Mouse (Mus musculus) urinary bladder, postnatal 10 days (tissue): ENCODE measurements around the gene Gatad1.
A peak's percentile ranks its signal among the peaks of the same experiment; 100 is the strongest.
"Not testable (repeated sequence)": the region's sequence is repeated elsewhere in the genome, so short reads cannot be mapped to it uniquely, and the experiment has no call there.

Source experiments
- DNase-seq: peaks from one replicate; pipeline ENCODE4 v3.0.0; 2022; ENCODE audit warnings: low spot score

Gene Gatad1

GRCm38 (mm10) chr5:3657085-3657484, at the start of gene Gatad1:
Gene Gatad1 (minus strand): TSS chr5:3657185.
- DNase-seq: no peak

GRCm38 (mm10) chr5:3702180-3702579, 45.2 kb upstream of the Gatad1 start:
- no peak for DNase-seq

DNA sequence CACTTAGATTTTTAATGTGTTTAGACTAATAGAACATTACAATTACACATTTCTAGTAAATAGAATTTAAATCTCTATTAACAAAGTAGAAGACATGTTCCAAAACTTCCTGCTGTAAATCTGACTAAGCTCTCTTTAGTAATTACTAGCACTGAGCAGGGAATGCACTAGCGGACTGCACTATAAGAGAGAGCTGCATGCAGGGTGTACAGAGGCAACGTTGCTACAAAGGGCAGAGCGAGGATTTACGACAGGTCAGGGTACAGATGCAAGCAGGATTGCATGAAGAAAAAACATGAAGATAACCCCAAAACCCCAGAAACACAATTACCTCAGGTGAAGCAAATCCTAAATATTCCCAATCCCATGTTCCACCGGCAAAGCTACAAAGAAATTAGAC, 43.0 kb upstream of the Gatad1 start:
- DNase-seq: no peak

DNA sequence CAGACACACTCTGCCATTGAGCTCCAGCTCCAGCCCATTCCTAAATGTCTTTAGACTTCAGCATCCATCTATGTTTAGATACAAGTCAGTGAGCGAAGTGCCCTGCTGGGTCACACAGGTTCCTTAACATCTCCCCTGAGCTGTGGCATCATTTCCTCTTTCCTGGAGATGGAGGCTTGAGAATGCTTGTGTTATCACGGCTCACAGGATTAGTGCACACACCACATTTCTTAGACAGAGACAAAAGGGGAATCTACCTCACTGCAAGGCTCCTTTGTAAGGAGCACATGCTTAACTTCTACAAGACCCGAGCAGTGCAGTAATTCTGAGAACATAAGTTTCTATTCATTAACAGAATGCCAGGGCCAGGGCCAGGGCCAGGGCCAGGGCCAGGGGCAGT, 39.0 kb upstream of the Gatad1 start:
- no peak for DNase-seq

DNA sequence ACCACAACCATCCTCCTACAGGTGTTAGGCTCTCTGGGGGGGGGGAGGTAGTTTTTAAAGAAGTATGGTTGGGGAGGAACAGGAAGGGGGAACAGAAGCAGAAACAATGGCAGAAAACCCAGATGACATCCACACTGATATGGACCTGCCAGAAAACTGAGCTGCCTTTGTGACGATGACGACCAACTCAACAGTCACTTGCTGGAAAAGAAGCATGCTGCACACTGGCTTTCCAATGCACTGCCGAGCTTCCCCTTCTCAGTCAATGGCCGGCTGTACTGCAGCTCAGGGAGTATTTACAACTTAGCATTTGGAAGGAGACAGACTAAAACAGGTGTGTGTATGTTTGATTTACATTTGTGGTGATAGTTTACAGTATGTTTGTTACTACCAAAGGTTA, 38.2 kb upstream of the Gatad1 start:
- DNase-seq: no peak

DNA sequence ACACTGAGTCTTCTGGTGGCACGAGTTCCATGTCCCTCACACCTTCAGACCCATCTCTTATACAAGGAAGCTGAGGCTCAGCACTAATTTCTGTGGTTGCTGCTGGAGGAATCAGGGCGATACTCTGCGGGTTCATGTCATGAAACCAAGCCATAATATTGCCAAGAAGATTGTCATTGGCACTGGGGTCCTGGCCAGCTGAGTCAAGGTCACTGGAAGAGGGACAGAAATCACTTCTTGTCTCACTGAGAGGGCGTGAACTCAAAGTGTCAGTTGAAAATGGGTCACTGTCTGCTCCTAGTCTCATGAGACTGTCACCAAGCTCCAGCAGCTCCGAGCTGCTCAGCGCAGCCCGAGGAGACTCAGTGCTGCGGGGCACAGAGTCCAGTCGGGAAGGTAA, 36.0 kb upstream of the Gatad1 start:
- DNase-seq: no peak

GRCm38 (mm10) chr5:3691283-3691682, 34.3 kb upstream of the Gatad1 start:
- DNase-seq: no peak

- no peak for DNase-seq
These were observed 31.3 kb upstream of the Gatad1 start for GRCm38 (mm10) chr5:3688298-3688697.

GRCm38 (mm10) chr5:3669938-3670554, 13.1 kb upstream of the Gatad1 start:
- no peak for DNase-seq

- DNase-seq: no peak
These were observed 9.6 kb upstream of the Gatad1 start for GRCm38 (mm10) chr5:3666585-3666984.

GRCm38 (mm10) chr5:3665225-3665624, 8.2 kb upstream of the Gatad1 start:
- DNase-seq: no peak

DNA sequence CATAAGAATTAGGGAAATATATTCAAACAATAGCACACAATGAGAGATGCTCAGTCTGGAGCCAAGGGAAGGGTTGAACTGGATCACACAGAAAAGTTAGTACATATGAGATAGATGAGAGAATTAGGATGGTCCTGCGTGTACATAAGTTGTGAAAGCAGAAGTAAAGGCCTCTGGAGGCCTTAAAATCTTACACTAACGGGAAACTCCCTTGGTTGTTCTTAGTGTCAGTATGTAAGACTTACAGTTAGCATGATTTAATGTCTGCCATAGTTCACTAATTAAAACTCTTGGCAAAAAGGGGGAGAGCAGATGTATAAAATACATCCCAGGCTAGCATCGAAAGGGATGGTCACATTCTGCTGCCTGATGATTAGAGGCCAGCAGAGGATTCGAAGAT, 3.2 kb downstream of the Gatad1 start:
- DNase-seq: no peak

- DNase-seq: not testable (repeated sequence)
These were observed 3.9 kb downstream of the Gatad1 start for GRCm38 (mm10) chr5:3652903-3653575.

- no peak for DNase-seq
These were observed 5.4 kb downstream of the Gatad1 start for GRCm38 (mm10) chr5:3651621-3652020.

DNA sequence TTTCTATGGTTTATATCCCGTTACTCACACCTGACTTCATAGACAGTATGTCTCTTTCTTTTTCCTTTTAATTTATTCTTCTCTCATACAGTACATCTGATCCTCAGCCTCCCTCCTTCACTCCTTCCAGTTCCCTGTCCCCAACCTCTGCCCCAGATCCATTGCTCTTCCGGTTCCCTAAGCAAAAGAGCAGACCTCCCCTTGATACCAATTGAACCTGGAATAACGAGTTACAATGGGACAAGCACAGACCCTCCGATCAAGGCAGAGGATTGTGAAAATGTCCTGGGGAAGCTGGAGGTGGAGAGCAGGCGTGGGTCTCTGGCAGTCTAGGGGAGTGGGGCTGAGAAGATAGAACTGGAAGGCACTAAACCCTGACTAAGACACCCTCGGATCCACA, 6.1 kb downstream of the Gatad1 start, which contains the start of gene Tmbim7:
Gene Tmbim7, plus strand, starts transcription at position 301 of the 400 bp plus-strand sequence.
- DNase-seq: no peak

DNA sequence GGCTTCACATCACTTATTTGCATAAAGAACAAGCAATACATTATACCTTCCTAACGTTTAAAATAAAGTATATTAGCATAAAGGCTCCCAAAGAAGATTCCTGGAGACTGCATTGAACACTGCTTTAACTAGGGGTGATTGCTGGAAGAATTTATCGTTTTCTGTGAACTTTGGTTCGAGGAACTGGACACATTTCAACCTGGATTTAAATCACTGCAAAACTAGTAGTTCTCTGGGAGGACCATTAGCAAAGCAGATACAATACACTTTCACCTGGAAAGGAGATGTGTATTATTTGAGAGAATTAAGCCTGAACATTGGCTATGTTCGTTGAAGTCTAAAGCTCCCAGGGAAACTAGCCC, 8.2 kb downstream of the Gatad1 start:
- no peak for DNase-seq

DNA sequence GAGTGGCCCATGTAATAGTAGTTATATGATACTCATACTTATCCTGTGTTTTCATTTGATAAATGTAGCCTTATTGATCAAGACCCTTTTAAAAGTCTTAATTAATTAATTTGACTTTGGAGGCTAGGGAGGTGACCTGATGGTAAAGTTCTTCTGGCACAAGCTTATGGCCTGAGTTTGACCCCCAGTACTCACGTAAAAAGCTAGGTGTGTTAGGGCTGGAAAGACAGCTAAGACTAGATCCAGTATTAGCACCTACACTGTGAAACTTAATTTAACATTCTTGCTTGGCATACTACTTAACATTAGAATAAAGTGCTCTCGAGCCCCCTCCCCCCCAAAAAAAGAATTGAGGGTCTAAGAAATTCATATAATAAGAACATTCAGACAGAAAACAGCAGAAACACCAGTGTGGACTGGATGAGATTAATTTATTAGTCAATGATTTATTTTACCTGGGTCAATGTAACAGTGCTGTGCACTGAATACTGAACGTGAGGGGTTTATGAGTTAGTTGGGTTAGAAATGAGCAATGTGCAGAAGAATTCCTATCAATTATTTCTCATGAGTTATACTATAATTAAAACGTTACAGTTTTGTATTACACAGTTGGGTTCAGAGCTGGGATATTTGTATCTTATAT, 8.7 kb downstream of the Gatad1 start:
- no peak for DNase-seq

DNA sequence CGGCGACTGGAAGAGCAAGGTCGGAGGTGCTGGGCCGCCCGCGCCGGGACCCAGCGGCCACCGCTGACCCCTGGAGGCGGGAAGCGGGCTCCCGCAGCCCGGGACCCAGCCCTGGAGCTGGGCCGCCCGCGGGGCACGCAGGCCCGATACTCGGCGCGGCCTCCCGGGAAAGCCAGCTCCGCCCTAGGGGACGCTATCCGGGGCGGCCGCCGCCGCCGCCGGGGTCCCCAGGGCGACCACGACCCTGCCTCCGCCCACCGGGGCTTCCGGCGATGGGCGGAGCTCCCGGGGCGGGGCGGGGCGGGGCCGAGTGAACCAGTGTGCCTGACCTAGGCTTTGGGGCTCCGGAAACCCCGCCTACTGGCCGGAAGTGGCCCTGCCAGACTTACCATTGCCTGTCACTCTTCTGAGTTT, 9.3 kb downstream of the Gatad1 start:
- peak; percentile 31 for DNase-seq

- no peak for DNase-seq
These were observed 9.8 kb downstream of the Gatad1 start for GRCm38 (mm10) chr5:3646991-3647707.

GRCm38 (mm10) chr5:3646539-3646938, 10.4 kb downstream of the Gatad1 start:
- DNase-seq: no peak

- DNase-seq: no peak
These were observed 11.7 kb downstream of the Gatad1 start for GRCm38 (mm10) chr5:3645326-3645725.

- DNase-seq: no peak
These were observed 12.4 kb downstream of the Gatad1 start for GRCm38 (mm10) chr5:3644621-3645020.

GRCm38 (mm10) chr5:3635286-3635685, 21.7 kb downstream of the Gatad1 start:
- no peak for DNase-seq
